Mouse (Mus musculus) left cerebral cortex, adult 11 months (tissue): ENCODE measurements around the gene Nabp2.
A peak's percentile ranks its signal among the peaks of the same experiment; 100 is the strongest.

Experiments used
- DNase-seq: peaks from one replicate; pipeline ENCODE4 v3.0.0; 2022; ENCODE audit warnings: low spot score

Nabp2 gene

GRCm38 (mm10) chr10:128385902-128386301 is 25.4 kb downstream of the Nabp2 start:
- DNase-seq = no peak

- no peak for DNase-seq
Observed at GRCm38 (mm10) chr10:128382482-128382881, 28.8 kb downstream of the Nabp2 start.

DNA sequence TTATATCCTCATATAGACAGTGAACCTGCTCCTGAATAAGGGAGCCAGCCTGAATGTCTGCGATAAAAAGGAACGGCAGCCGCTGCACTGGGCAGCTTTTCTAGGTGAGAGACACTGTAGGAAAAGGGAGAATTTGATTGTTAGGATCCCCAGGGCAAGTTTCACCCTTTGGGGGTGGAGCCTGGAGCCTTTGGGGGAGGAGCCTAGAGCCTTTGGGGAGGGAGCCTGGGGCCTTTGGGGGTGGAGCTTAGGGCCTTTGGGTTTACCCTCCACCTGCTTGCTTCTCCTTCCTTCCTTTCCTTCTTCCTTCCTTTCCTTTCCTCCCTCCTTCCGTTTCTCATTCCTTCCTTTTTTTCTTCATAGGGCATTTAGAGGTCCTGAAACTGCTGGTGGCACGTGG is 30.7 kb downstream of the Nabp2 start:
- DNase-seq = no peak

GRCm38 (mm10) chr10:128379260-128379659 is 32.0 kb downstream of the Nabp2 start:
- DNase-seq = no peak

- DNase-seq = no peak
Observed at GRCm38 (mm10) chr10:128378462-128378861, 32.8 kb downstream of the Nabp2 start.

- DNase-seq = no peak
Observed at GRCm38 (mm10) chr10:128377940-128378448, 33.3 kb downstream of the Nabp2 start.

GRCm38 (mm10) chr10:128377222-128377939 is 33.9 kb downstream of the Nabp2 start:
- no peak for DNase-seq

DNA sequence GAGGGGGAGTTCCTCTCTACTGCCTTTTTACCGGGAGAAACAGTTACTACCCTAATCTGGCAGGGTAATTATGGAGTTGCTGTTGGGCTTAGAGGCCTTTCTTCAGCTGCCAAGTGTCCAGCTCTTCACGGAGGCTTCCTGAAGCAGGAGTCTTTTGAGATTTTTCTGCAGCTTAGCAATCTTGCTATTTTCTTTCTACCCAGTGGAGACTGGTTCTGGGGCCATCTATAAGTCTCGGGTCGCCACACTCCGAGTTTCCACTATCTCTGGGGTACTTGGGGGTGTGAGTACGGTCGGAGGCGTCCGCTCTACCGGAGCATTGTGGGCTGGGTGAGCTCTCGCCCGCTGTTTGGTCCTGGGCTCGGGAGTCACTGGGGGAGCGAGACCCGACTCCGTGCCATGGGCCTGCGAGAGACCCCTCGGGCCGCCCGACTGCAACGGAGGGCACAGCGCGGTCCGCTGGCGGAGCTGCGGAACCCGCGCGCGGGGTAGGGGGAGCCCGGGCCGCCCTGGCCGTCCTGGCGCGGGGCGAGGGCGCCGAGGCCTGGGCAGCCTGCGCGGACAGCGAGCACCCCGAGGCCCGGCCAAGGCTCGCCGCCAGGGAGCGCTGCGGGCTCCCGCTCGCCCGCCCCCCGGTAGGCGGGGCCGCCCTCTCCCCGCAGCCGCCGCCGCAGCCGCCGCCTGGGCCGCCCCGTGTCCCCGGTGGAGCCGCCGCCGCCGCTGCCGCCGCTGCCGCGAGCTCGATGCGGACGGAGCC is 34.7 kb downstream of the Nabp2 start, which contains the start of gene Ankrd52:
Gene Ankrd52, plus strand, starts transcription at position 661 of the 757 bp plus-strand sequence.
- peak; percentile 67 for DNase-seq

DNA sequence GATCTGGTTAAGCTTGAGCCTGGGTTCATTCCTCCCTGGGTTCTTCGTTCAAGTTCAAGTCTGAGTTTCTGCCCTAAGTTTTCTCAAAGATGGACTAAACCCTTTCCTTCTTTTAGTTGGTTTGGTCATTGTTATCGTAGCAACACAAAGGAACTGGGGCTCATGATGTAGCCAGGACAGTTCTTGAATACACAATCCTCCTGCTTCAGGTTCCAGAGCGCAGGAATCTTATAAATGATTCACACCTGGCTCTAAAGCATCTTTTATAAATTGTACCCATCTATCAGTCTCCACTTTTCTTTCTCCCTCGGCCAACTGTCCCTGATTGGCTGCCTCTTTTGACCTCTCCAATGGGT is 35.2 kb downstream of the Nabp2 start:
- DNase-seq = no peak

GRCm38 (mm10) chr10:128374393-128374792 is 36.9 kb downstream of the Nabp2 start:
- DNase-seq = no peak

- no peak for DNase-seq
Observed at GRCm38 (mm10) chr10:128372989-128373748, 38.1 kb downstream of the Nabp2 start.

GRCm38 (mm10) chr10:128372142-128372541 is 39.1 kb downstream of the Nabp2 start:
- no peak for DNase-seq

DNA sequence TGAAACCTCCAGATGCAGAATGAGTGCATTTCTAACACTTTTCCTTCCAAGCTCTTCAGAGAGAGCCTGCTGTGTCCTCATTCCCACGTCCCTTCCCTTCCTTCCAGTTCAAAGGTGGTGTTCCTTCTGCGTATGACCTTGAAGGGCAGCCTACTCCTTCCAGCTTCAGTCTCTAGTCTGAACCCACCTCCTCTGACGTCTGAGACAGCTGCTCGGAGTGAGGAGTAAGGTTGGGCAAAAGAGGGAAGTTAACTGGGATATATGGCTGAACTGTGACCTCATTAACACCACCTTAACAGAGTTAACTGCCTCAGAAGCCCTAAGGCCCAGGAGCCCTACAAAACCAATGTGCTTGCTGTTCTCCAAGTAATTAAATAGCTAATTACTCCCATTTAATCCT is 40.7 kb downstream of the Nabp2 start:
- no peak for DNase-seq

- no peak for DNase-seq
Observed at GRCm38 (mm10) chr10:128370021-128370420, 41.3 kb downstream of the Nabp2 start.

- DNase-seq = no peak
Observed at GRCm38 (mm10) chr10:128369599-128369998, 41.7 kb downstream of the Nabp2 start.

- DNase-seq = no peak
Observed at GRCm38 (mm10) chr10:128369218-128369543, 42.1 kb downstream of the Nabp2 start.

GRCm38 (mm10) chr10:128368402-128369217 is 42.7 kb downstream of the Nabp2 start, which contains the start of gene Coq10a:
TSS of gene Coq10a (minus strand) at chr10:128368997.
- DNase-seq = peak; percentile 91

GRCm38 (mm10) chr10:128367899-128368401 is 43.3 kb downstream of the Nabp2 start:
- DNase-seq = no peak

DNA sequence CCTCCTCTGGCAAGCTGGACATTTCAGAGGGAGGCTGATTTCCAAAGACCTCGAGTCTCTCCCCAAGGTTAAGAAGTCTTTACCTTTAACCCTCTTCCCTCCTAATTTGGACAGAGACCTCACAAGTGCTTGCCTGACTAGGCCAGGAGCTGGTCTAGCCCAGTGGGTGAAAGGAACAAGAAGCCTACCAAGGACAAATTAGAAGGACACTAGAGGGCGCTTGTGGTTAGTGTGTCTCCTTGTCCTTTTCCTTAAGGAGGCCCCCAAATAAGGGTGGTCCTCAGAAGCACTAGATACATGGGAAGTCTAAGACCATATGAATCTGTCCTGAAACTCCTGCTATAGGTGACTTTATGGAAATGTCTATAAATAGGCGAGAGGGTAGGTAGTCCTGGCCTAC is 48.7 kb downstream of the Nabp2 start:
- DNase-seq = no peak

GRCm38 (mm10) chr10:128361836-128362235 is 49.5 kb downstream of the Nabp2 start:
- no peak for DNase-seq

GRCm38 (mm10) chr10:128359226-128359625 is 52.1 kb downstream of the Nabp2 start:
- DNase-seq = no peak
